Mouse (Mus musculus): ENCODE measurements at regions not wholly inside any gene's neighbourhood (a gene's known extent, or its start where the extent isn't known, plus 50 kb on each side); places are given as distances from the start of the nearest gene placed in this dataset.

DNA sequence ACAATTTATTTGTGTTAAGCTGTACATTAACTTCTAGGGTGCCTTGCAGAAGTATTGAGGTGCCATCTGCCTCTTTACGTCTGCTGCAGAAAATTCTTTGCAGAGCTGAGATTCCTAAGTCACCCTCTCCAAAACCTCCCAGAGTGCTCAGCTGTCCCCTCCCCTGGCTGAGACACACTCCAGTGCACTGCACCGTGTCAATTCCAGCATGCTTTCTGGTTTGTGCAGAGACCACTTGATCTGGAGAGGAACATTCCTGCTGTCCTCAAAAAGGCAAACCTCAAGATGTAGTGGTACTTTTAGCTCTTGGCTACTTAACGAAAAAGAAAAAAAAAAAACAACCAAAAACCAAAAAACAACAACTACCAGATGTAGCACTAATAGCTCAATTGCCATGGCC lies 145.2 kb upstream of the Krr1 start:
- DNase-seq (ENCODE audit: low spot score): no peak

GRCm38 (mm10) chr10:111827930-111828329 lies 144.5 kb upstream of the Krr1 start:
- DNase-seq (ENCODE audit: low spot score): no peak

- no peak for DNase-seq (ENCODE audit: low spot score)
These were observed 143.9 kb upstream of the Krr1 start for GRCm38 (mm10) chr10:111828610-111829009.

DNA sequence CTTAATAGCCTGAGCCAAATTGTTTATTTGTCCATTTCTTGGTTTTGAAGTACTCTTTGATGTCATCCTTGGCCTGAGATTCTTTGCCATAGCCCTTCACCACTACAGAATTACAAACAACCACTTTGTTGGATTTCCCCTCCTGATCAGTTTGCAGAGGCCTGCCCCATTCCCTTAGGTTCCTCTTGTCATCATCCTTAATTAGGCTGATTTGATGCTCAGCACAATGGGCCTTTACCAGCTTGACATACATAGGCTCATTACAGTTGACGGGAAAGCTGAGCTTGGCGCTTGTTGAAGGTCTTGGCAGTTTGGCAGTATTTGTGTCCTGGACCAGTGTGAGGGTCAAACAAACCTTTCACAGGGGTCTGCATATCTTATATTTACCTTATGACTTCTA lies 143.2 kb upstream of the Krr1 start:
- no peak for DNase-seq (ENCODE audit: low spot score)

DNA sequence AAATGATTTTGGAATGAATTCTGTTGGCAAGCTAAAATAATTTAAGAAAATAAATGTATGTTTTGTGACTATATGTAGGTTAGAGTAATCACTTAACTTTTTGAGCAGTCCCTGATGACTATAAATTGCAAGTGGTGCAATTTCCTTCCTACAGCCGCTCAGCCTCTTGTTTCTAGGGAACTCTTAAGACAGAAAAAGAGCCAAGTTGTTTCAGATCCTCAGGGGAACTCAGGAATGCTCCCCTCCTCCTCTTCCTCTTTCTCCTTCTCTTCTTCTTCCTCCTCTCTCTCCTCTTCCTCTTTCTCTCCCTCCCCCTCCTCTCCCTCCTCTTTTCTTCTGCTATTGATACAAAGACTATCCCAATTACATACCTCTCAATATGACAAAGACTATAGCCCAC lies 141.4 kb upstream of the Krr1 start:
- DNase-seq (ENCODE audit: low spot score): no peak

GRCm38 (mm10) chr10:111833611-111834010 lies 138.9 kb upstream of the Krr1 start:
- DNase-seq (ENCODE audit: low spot score): no peak

DNA sequence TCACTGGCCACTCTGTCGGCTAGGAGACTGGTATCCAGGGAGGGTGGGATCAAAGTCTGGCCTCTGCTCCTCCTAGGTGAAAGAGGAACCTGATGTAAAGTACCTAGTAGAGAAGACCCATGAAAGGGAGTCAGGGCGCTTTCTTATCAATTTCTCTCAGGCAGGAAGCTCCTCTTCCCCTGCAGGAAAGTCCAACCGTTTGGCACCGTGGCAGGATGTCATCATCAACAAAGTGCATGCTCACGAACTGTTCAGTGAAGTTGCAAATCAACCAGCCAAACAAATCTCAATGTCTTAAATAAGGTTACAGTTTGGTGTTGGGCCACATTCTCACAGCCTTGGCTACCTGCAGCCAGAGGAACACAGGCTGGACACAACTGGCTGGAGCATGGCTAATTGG lies 138.2 kb upstream of the Krr1 start:
- DNase-seq (ENCODE audit: low spot score): no peak

DNA sequence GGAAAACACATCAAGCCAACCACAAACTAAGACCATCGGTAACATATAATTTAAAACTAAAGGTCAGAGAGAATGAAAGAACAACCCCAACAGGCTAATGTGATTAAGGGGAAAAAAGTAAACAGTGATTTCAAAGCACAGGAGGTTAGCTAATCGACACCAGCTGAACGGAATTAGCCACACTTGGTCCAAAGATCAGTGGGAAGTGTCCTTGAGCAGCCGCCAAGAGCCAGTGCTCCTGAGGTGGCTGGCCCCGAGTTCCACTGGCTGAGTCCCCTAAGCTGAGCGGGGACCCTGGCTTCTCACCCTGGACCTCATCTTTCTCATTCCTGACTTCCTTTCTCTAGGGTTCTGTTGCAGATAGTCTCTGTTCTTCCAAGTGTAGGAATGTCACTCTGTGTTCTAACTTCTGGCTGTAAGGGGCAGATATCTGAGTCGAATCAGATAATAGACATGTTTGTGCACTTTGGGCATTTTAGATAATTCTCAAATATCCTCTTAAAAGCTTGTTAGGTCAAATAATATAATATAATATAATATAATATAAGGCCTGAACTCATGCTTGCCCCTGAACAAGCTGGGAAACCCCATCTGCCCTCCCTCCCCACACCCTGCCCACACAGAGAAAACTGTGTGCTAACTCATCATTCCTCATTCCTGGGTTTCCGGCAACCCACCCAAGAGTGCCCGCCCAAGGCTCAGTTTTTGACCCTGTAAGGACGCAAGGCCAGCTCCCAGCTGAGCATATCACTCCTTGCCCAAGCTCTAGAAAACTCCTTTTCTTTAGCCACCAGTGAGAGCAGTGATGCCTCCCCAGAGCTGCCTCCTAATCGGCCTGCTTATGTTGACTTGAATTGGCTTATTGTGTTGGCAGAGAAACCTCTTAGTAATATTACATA lies 137.3 kb upstream of the Krr1 start:
- no peak for DNase-seq (ENCODE audit: low spot score)

- DNase-seq (ENCODE audit: low spot score): no peak
These were observed 136.3 kb upstream of the Krr1 start for GRCm38 (mm10) chr10:111836191-111836590.

DNA sequence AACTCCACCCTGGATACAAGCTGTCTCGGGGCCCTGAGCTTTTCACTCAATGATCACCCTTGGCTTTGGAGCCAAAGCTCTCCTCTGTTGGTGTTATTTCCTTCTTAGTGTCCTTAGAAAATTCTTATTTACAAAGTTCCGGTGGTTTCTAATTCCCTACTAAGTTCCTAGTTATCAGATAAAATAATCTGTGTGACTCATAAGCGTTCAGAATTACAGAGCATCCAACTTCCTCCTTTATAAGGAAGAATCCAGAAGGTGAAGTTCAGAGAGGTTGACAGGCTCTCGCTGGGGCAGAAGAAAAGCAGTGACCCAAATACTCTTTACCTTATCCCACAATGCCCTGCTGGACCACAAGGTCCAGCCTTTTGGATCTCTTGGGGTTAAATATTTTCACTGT lies 135.7 kb upstream of the Krr1 start:
- no peak for DNase-seq (ENCODE audit: low spot score)

- no peak for DNase-seq (ENCODE audit: low spot score)
These were observed 130.1 kb upstream of the Krr1 start for GRCm38 (mm10) chr10:111842321-111842775.

GRCm38 (mm10) chr10:111842896-111843295 lies 129.6 kb upstream of the Krr1 start:
- DNase-seq (ENCODE audit: low spot score): no peak

GRCm38 (mm10) chr10:111843301-111843700 lies 129.2 kb upstream of the Krr1 start:
- DNase-seq (ENCODE audit: low spot score): no peak

- DNase-seq (ENCODE audit: low spot score): no peak
These were observed 128.3 kb upstream of the Krr1 start for GRCm38 (mm10) chr10:111844144-111844543.

GRCm38 (mm10) chr10:111845946-111846345 lies 126.5 kb upstream of the Krr1 start:
- DNase-seq (ENCODE audit: low spot score): no peak

DNA sequence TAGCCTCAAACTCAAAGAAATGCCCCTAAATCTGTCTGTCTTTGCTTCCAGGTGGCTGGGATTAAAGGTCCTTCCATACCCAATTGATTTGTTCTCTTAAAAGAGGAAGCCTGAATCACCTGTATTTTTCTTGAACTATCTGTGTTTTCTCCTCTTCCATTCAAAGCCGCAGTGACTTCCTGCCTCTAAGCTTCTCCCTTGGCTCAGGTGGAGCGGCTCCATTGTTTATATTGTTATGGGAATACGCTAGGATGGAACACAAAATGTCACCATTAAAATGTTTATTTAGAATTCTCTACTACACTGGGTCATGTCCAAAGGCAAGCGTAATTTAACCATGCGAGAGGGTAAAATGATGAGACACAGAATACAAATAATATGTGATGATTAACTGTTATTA lies 118.2 kb upstream of the Krr1 start:
- DNase-seq (ENCODE audit: low spot score): no peak

DNA sequence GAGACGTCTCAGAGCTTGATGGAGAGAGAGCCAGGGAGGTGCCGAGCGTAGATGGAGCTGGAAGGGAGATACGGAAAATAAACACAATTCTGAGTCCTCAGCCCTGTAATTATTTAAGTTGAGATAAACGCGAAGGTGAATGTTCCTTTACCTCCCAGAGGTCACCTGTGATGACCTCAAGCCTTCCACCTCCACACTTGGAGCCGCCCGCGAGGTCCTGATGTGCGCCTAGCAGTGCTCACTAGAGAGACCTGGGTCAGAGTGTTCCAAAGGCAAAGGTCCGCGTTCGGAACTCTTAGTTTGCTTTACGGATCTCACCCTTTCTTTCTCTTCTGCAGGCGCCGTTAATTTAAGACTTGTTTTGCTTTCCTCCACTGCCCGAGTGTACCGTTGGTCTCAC lies 117.0 kb upstream of the Krr1 start:
- no peak for DNase-seq (ENCODE audit: low spot score)

DNA sequence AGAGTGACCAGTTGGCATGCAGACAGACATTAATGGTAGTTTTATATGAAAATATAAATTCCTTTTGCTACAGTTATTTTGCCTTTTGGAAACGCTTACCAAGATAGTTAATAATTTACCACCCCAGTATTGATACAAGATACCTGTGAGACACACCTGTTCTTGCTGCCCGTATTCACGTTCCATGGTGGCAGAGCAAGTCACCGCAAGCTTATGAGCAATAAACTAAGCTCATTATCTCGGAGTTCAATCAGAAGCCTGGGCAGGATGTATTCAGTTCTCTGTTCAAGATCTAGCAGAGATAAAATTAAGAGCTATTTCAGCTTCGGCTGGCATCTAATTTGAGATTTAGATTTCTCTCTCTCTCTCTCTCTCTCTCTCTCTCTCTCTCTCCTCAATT lies 114.1 kb upstream of the Krr1 start:
- DNase-seq (ENCODE audit: low spot score): no peak

DNA sequence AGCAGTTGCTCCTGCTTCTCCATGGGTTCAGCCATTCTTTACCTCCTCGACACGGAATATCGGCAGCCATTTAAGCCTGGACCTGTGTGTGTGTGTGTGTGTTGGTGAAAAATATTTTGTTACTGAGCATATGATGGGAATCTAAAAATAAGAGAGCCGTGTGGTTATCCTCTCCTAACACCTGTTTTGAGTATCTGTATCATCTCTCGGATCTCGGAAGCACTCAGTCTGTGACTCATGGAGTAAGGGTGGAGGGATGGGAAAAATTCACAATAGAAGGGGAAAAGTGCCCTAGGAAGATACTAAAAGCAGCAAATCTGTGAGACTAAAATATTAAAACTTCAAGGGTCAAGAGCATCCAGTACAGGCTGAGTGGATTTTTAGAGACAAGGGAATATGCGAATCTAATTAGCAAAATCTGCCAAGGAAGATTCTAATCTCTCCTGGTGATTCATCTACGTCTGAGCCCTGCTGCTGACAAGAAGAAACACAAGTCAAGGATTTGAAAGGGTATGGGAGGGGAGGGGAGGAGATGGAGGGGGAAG lies 107.1 kb upstream of the Krr1 start:
- no peak for DNase-seq (ENCODE audit: low spot score)

- no peak for DNase-seq (ENCODE audit: low spot score)
These were observed 105.4 kb upstream of the Krr1 start for GRCm38 (mm10) chr10:111867102-111867501.

GRCm38 (mm10) chr10:111867538-111867937 lies 104.9 kb upstream of the Krr1 start:
- no peak for DNase-seq (ENCODE audit: low spot score)

GRCm38 (mm10) chr10:111880354-111880753 lies 92.1 kb upstream of the Krr1 start:
- DNase-seq (ENCODE audit: low spot score): no peak

DNA sequence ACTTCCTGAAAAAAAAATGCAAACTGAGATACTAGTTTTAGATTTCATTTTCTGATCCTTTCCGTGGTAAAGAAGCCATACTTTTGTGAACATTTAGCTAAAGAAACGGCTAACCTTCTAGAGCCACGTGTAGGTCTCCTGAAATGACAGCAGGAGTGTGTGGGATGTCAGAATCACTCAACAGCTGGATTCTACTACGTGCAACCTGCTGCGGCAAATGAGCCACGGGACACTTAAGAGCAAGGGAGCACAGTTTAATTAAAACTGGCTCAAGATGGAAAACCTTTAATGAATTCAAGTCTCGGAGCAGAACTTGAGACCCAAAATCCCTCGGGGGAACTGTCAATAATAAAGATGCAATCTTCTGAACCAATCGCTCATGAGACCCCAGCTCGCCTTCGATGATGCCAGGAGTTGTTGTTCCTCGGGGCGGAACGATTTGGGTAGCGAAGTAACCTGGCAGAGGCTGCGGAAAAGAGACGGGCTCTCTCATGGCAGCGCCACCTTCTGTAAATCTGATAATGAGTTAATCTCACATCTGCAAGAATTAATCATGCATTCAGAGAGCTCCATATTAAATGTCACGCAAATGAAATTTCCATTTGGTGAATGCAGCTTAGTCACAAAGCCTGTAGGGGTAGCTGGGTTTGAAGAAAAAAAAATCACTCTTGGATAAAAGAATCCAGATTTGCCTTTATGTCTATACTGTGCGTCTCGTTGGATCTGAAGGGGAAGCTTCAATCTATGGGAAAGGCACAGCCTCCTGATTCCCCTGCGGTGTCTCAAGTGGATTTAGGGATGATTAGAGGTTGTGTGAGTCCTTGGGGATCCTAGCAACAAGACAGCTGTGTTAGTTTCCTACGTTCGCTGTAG lies 90.9 kb upstream of the Krr1 start:
- no peak for DNase-seq (ENCODE audit: low spot score)

Data from urinary bladder, postnatal 10 days (tissue).